In the genomic region with DNA sequence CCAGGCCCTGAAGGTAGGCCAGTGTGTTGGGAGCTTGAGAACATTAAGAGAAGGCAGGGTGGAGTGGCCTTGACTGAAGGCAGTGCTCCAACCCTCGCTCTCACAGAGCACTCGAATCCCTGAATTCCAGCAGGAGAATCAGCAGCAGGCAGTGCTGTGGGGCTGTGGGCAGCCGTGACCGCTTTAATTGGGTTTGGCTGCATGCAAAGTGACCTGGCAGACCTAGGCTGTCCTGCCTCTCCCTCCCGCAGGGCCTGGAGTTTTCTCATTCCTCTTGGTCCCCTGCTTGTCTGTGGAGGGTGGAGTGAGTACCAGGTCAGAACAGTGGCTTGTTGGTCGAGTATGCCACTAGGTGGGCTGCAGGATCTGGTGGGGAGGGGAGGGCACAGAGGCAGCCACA, we compare ENCODE assay signal across 17 mouse cellular contexts.
DNase-seq lines count a peak whose midpoint lies in the region; ATAC-seq and TF ChIP-seq lines count a peak whose summit lies in the region.
"Had no signal": no experiment of that assay in that cellular context is flagged by ENCODE, and none has a peak within 500 bp of the region (broad histone marks: within the 10 kb centered on the region; RNA-seq: fewer than 3 reads in every experiment).

No protein-coding gene starts in this region.

- no peaks in the 10 kb centered on the region for H3K36me3 ChIP-seq in heart, embryonic 12.5 days
- H3K36me3 ChIP-seq in midbrain, embryonic 12.5 days, result no peaks in the 10 kb centered on the region
- H3K36me3 ChIP-seq: hindbrain, embryonic 15.5 days; limb, embryonic 12.5 days; liver, embryonic 13.5 days had no signal

- no peak for ATAC-seq in heart, embryonic 12.5 days (ENCODE audit: insufficient number of reproducible peaks, low FRiP score)
- peak; percentile 33; the same call in 1 of the 2 replicates for ATAC-seq in midbrain, embryonic 12.5 days (ENCODE audit: low FRiP score, low read depth)

- H3K27ac ChIP-seq in heart, embryonic 12.5 days (ENCODE audit: poor library complexity, severe bottlenecking), result 0 out of 2 replicates have a peak overlapping the region, but pooled peaks have one; percentile 4
- H3K27ac ChIP-seq in midbrain, embryonic 12.5 days (replicated peaks), result peak overlapping the region; percentile 56; the same call in 1 of the 2 replicates
- H3K27ac ChIP-seq: hindbrain, embryonic 15.5 days; limb, embryonic 12.5 days; liver, embryonic 13.5 days had no signal

- no peak overlapping the region for H3K4me3 ChIP-seq in heart, embryonic 12.5 days
- no peak overlapping the region for H3K4me3 ChIP-seq in midbrain, embryonic 12.5 days
- H3K4me3 ChIP-seq: hindbrain, embryonic 15.5 days; limb, embryonic 12.5 days; liver, embryonic 13.5 days had no signal

- no peak overlapping the region for H3K4me2 ChIP-seq in heart, embryonic 12.5 days
- H3K4me2 ChIP-seq in midbrain, embryonic 12.5 days (replicated peaks), result no peak overlapping the region
- H3K4me2 ChIP-seq: hindbrain, embryonic 15.5 days; limb, embryonic 12.5 days; liver, embryonic 13.5 days had no signal

- DNase-seq in cerebellum, postnatal 10 days, result peak; percentile 54 to 64
- no peak for DNase-seq in cerebellum, postnatal 36 days
- no peak for DNase-seq in heart, postnatal 14 days
- DNase-seq in brain, embryonic 14.5 days (ENCODE audit: low read depth), result peak; percentile 51
- no peak for DNase-seq in lung, adult 18-20 months
- no peak for DNase-seq in layer of hippocampus, postnatal 10 days (ENCODE audit: low spot score in 2 of 2)
- DNase-seq: adrenal gland, adult 8-10 months; cerebellum, adult 11-12 months; embryo, embryonic 11 days; gastrocnemius, postnatal 10 days; kidney, adult 2 months; kidney, postnatal 14 days; liver, embryonic 13.5 days had no signal

- H3K9ac ChIP-seq in heart, embryonic 12.5 days, result no peak overlapping the region
- H3K9ac ChIP-seq in midbrain, embryonic 12.5 days (replicated peaks), result no peak overlapping the region
- H3K9ac ChIP-seq: hindbrain, embryonic 15.5 days; limb, embryonic 12.5 days; liver, embryonic 13.5 days had no signal

- H3K9me3 ChIP-seq in heart, embryonic 12.5 days (replicated peaks), result no peaks in the 10 kb centered on the region
- H3K9me3 ChIP-seq in midbrain, embryonic 12.5 days, result no peaks in the 10 kb centered on the region
- H3K9me3 ChIP-seq: hindbrain, embryonic 15.5 days; limb, embryonic 12.5 days; liver, embryonic 13.5 days had no signal

- intact Hi-C loops in heart, postnatal 14 days (cut with DNase I), result no loop called here

- no peak for TF ChIP-seq POLR2A in brain, embryonic 14.5 days (IDR thresholded peaks at IDR 0.05; ENCODE audit: borderline replicate concordance, extremely low read depth, insufficient read depth, insufficient read length, poor library complexity, severe bottlenecking)

- peaks cover 47% of the 10 kb centered on the region for H3K4me1 ChIP-seq in heart, embryonic 12.5 days (replicated peaks)
- H3K4me1 ChIP-seq in midbrain, embryonic 12.5 days, result peaks cover 59% of the 10 kb centered on the region

- 23% methylated on average over 6 of the region's 6 CpGs for WGBS in heart, embryonic 12.5 days
- 27% methylated on average over 6 of the region's 6 CpGs for WGBS in midbrain, embryonic 12.5 days

- no peak for TF ChIP-seq CTCF in brain, embryonic 14.5 days (IDR thresholded peaks at IDR 0.05; ENCODE audit: borderline replicate concordance, extremely low read depth, insufficient read depth, insufficient read length)

- 0 out of 2 replicates have a peak, but pooled peaks cover 5% of the 10 kb centered on the region for H3K27me3 ChIP-seq in heart, embryonic 12.5 days (replicated peaks)
- peaks cover 15% of the 10 kb centered on the region for H3K27me3 ChIP-seq in midbrain, embryonic 12.5 days
- H3K27me3 ChIP-seq: hindbrain, embryonic 15.5 days had no signal

Comparison
In these comparisons a context has a peak if more than half of its experiments do, and no peak if none do; other contexts are left out.
1. DNase-seq: peak in cerebellum, postnatal 10 days (2 of 2) and brain, embryonic 14.5 days (single experiment); none in cerebellum, postnatal 36 days (0 of 2), heart, postnatal 14 days (0 of 2), lung, adult 18-20 months (0 of 2) and layer of hippocampus, postnatal 10 days (0 of 2).